ENCODE assay signal across 8 mouse cellular contexts in the genomic region with DNA sequence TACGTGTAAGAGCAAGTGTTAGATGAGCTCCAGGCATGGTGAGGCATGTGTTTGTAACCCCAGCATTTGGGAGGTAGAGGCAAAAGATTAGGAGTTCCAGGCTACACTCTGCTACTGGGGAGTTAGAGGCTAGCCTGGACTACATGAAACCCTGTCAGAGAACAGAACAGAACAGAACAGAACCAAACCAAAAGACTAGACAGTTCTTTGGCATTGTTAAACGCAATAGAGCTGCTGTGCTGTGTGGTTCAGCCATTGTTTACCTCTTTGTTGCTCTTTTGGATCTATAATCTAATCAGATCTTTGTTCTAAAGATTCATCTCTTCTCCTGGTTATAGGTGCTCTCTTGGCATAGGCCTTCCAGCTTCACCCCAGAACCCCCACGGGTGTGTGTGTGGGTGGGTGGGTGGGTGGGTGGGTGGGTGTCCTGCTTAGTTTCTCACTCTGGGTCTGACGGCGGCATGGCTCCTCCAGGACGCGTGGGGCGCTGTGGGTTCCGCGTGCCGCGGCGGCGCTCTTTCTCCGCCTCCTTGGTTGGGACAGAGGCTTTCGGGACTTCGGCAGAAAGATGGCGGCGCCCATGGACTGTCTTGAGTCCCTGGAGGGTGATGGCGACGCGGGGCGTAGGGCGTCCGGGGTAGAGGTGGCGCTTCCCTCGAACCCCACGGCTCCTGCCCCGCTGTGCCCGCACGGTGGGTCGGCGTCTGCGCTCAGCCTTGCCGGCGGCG. TPM values are rescaled to one million over a fixed set of nuclear protein-coding genes. Genes with fewer than 3 reads are reported as not detected.
DNase-seq lines count a peak whose midpoint lies in the region; ATAC-seq and TF ChIP-seq lines count a peak whose summit lies in the region.

No protein-coding gene starts in this region.

- no peaks in the 10 kb centered on the region for H3K36me3 ChIP-seq in embryonic facial prominence, embryonic 15.5 days
- peaks cover 14% of the 10 kb centered on the region for H3K36me3 ChIP-seq in limb, embryonic 14.5 days (ENCODE audit: control insufficient read depth, insufficient read depth, low read length)
- no peaks in the 10 kb centered on the region for H3K36me3 ChIP-seq in midbrain, postnatal 0 days (ENCODE audit: insufficient read depth, low read length)

- ATAC-seq in embryonic facial prominence, embryonic 15.5 days (ENCODE audit: insufficient number of reproducible peaks, low FRiP score, low TSS enrichment, low read depth) = peak; percentile 93
- ATAC-seq in limb, embryonic 14.5 days (ENCODE audit: low FRiP score, low read depth) = peak; percentile 97
- peak; percentile 98 for ATAC-seq in midbrain, postnatal 0 days (ENCODE audit: low FRiP score)

- TF ChIP-seq POLR2A in bone marrow, adult 2 months (IDR thresholded peaks at IDR 0.05; ENCODE audit: borderline replicate concordance, control insufficient read depth, low read depth, low read length) = peak; percentile 71; the same call in 1 of the 2 replicates
- peak; percentile 60; the same call in 1 of the 2 replicates for TF ChIP-seq POLR2A in limb, embryonic 14.5 days (IDR thresholded peaks at IDR 0.05; ENCODE audit: borderline replicate concordance, extremely low read depth, insufficient read depth, insufficient read length)

- peak; percentile 81 for TF ChIP-seq CTCF in bone marrow, adult 2 months (IDR thresholded peaks at IDR 0.05; ENCODE audit: control insufficient read depth, insufficient read depth, low read length)
- TF ChIP-seq CTCF in midbrain, postnatal 0 days (IDR thresholded peaks at IDR 0.05) = peak; percentile 80

- no peaks in the 10 kb centered on the region for H3K9me3 ChIP-seq in embryonic facial prominence, embryonic 15.5 days (replicated peaks)
- no peaks in the 10 kb centered on the region for H3K9me3 ChIP-seq in limb, embryonic 14.5 days (ENCODE audit: control insufficient read depth, low read length)
- H3K9me3 ChIP-seq in midbrain, postnatal 0 days (ENCODE audit: low read length) = no peaks in the 10 kb centered on the region

- no peaks in the 10 kb centered on the region for H3K27me3 ChIP-seq in embryonic facial prominence, embryonic 15.5 days
- H3K27me3 ChIP-seq in limb, embryonic 14.5 days (ENCODE audit: control insufficient read depth, insufficient read depth, low read length) = no peaks in the 10 kb centered on the region
- no peaks in the 10 kb centered on the region for H3K27me3 ChIP-seq in midbrain, postnatal 0 days (ENCODE audit: insufficient read depth, low read length)

- H3K9ac ChIP-seq in embryonic facial prominence, embryonic 15.5 days = peak overlapping the region; percentile 41
- peak overlapping the region; percentile 74 for H3K9ac ChIP-seq in limb, embryonic 14.5 days (ENCODE audit: low read depth, low read length, severe bottlenecking)
- H3K9ac ChIP-seq in midbrain, postnatal 0 days (replicated peaks; ENCODE audit: low read length, poor library complexity, severe bottlenecking) = peak overlapping the region; percentile 80

- peak; percentile 93 for DNase-seq in 3134 (ENCODE audit: extremely low read depth, insufficient read length, low spot score)
- DNase-seq in heart, adult 8-10 months (ENCODE audit: low spot score) = peak; percentile 81
- peak; percentile 89 for DNase-seq in kidney, adult 9 months
- peak; percentile 85 for DNase-seq in limb, embryonic 14.5 days (ENCODE audit: low spot score)
- peak; percentile 93 for DNase-seq in midbrain, postnatal 0 days (ENCODE audit: low spot score)
- DNase-seq in spleen, postnatal 14 days (ENCODE audit: low spot score in 2 of 2) = peak; percentile 78 to 87

- H3K4me1 ChIP-seq in bone marrow, adult 2 months (ENCODE audit: control insufficient read depth, insufficient read depth, low read length) = peaks cover 1% of the 10 kb centered on the region; the same call in 1 of the 2 replicates
- H3K4me1 ChIP-seq in embryonic facial prominence, embryonic 15.5 days = no peaks in the 10 kb centered on the region
- H3K4me1 ChIP-seq in limb, embryonic 14.5 days (ENCODE audit: control insufficient read depth, insufficient read depth, low read length) = no peaks in the 10 kb centered on the region
- no peaks in the 10 kb centered on the region for H3K4me1 ChIP-seq in midbrain, postnatal 0 days (ENCODE audit: insufficient read depth, low read length)

- WGBS in bone marrow, adult 2 months = 4% methylated on average over 37 of the region's 37 CpGs
- 4% methylated on average over 37 of the region's 37 CpGs for WGBS in embryonic facial prominence, embryonic 15.5 days
- 4% methylated on average over 37 of the region's 37 CpGs for WGBS in limb, embryonic 14.5 days
- WGBS in midbrain, postnatal 0 days = 5% methylated on average over 37 of the region's 37 CpGs

- H3K4me2 ChIP-seq in embryonic facial prominence, embryonic 15.5 days (replicated peaks) = peak overlapping the region; percentile 57
- H3K4me2 ChIP-seq in limb, embryonic 14.5 days (replicated peaks; ENCODE audit: low read depth, low read length, severe bottlenecking) = peak overlapping the region; percentile 53
- H3K4me2 ChIP-seq in midbrain, postnatal 0 days (ENCODE audit: low read depth, low read length, poor library complexity, severe bottlenecking) = peak overlapping the region; percentile 67

- H3K27ac ChIP-seq in bone marrow, adult 2 months (ENCODE audit: control insufficient read depth, insufficient read depth, low read depth, low read length, poor library complexity) = peak overlapping the region; percentile 69; the same call in 1 of the 2 replicates
- peak overlapping the region; percentile 79 for H3K27ac ChIP-seq in embryonic facial prominence, embryonic 15.5 days (replicated peaks)
- peak overlapping the region; percentile 16 for H3K27ac ChIP-seq in limb, embryonic 14.5 days (replicated peaks; ENCODE audit: low read depth, low read length)
- H3K27ac ChIP-seq in midbrain, postnatal 0 days (ENCODE audit: low read depth, low read length) = peak overlapping the region; percentile 87

- peak overlapping the region; percentile 92 for H3K4me3 ChIP-seq in bone marrow, adult 2 months (replicated peaks; ENCODE audit: control insufficient read depth, low read depth, low read length)
- peak overlapping the region; percentile 68 for H3K4me3 ChIP-seq in embryonic facial prominence, embryonic 15.5 days (replicated peaks)
- peak overlapping the region; percentile 54 for H3K4me3 ChIP-seq in limb, embryonic 14.5 days (replicated peaks; ENCODE audit: low read length)
- H3K4me3 ChIP-seq in midbrain, postnatal 0 days (ENCODE audit: low read depth, low read length) = peak overlapping the region; percentile 85

RNA-seq across cellular contexts. Expression of gene Zcchc4, which starts 7.5 kb away (rescaled TPM):
- polyA plus RNA-seq in bone marrow, adult 2 months (2011; ENCODE audit: insufficient read depth, insufficient read length, low replicate concordance, missing spikeins) = 10.3 and 11.1 TPM in 2 replicates
- polyA plus RNA-seq in embryonic facial prominence, embryonic 15.5 days (2015; fragmentation: Nextera tagmentation; extraction: Ambion mirVana) = 14.8 and 17.4 TPM in 2 replicates
- 1 to 10 TPM; 6.0 to 7.5 (median 7.1) TPM for total RNA-seq in heart, adult 8-10 months (2022)
- polyA plus RNA-seq in limb, embryonic 14.5 days (2012; rRNA removed) = 20.8 and 22.5 TPM in 2 replicates
- polyA plus RNA-seq in limb, embryonic 14.5 days (2014; fragmentation: Nextera tagmentation; extraction: Ambion mirVana) = 12.0 and 14.2 TPM in 2 replicates
- total RNA-seq in midbrain, postnatal 0 days (2014; rRNA removed) = 10.7 and 12.7 TPM in 2 replicates
- 6.8 and 7.3 TPM in 2 replicates for polyA plus RNA-seq in midbrain, postnatal 0 days (2015; fragmentation: Nextera tagmentation; extraction: Ambion mirVana)

RNA-seq across cellular contexts. Expression of gene Pi4k2b, which starts 41.3 kb away (rescaled TPM):
- 10.0 and 16.5 TPM in 2 replicates for polyA plus RNA-seq in bone marrow, adult 2 months (2011; ENCODE audit: insufficient read depth, insufficient read length, low replicate concordance, missing spikeins)
- polyA plus RNA-seq in embryonic facial prominence, embryonic 15.5 days (2015; fragmentation: Nextera tagmentation; extraction: Ambion mirVana) = 21.3 and 21.7 TPM in 2 replicates
- 1 to 10 TPM; 1.5 to 2.2 (median 1.6) TPM for total RNA-seq in heart, adult 8-10 months (2022)
- 23.3 and 27.7 TPM in 2 replicates for polyA plus RNA-seq in limb, embryonic 14.5 days (2012; rRNA removed)
- polyA plus RNA-seq in limb, embryonic 14.5 days (2014; fragmentation: Nextera tagmentation; extraction: Ambion mirVana) = 21.9 TPM in 2 replicates
- 2.7 and 3.7 TPM in 2 replicates for total RNA-seq in midbrain, postnatal 0 days (2014; rRNA removed)
- polyA plus RNA-seq in midbrain, postnatal 0 days (2015; fragmentation: Nextera tagmentation; extraction: Ambion mirVana) = 1.3 and 1.6 TPM in 2 replicates

RNA-seq across cellular contexts. Expression of gene Anapc4, which starts 51.1 kb away (rescaled TPM):
- polyA plus RNA-seq in bone marrow, adult 2 months (2011; ENCODE audit: insufficient read depth, insufficient read length, low replicate concordance, missing spikeins) = 47.8 and 82.5 TPM in 2 replicates
- polyA plus RNA-seq in embryonic facial prominence, embryonic 15.5 days (2015; fragmentation: Nextera tagmentation; extraction: Ambion mirVana) = 95.7 and 96.0 TPM in 2 replicates
- 10 to 100 TPM; 28.5 to 40.0 (median 34.4) TPM for total RNA-seq in heart, adult 8-10 months (2022)
- 115 and 149 TPM in 2 replicates for polyA plus RNA-seq in limb, embryonic 14.5 days (2012; rRNA removed)
- 118 and 129 TPM in 2 replicates for polyA plus RNA-seq in limb, embryonic 14.5 days (2014; fragmentation: Nextera tagmentation; extraction: Ambion mirVana)
- 66.4 and 71.1 TPM in 2 replicates for total RNA-seq in midbrain, postnatal 0 days (2014; rRNA removed)
- polyA plus RNA-seq in midbrain, postnatal 0 days (2015; fragmentation: Nextera tagmentation; extraction: Ambion mirVana) = 72.3 and 74.4 TPM in 2 replicates

Comparison
In these comparisons a context has a peak if more than half of its experiments do, and no peak if none do; other contexts are left out.
1. Peak in every context shown above with its lines: DNase-seq, ATAC-seq, H3K4me3 ChIP-seq and H3K27ac ChIP-seq.
2. H3K27ac ChIP-seq: peak in every context shown above with its lines; median percentile 87 in midbrain, postnatal 0 days; 79 in embryonic facial prominence, embryonic 15.5 days; 69 in bone marrow, adult 2 months; 16 in limb, embryonic 14.5 days.